Mouse (Mus musculus): ENCODE results near the gene 1700017B05Rik. TPM values are rescaled to one million over a fixed set of nuclear protein-coding genes. Genes with fewer than 3 reads are reported as not detected.
A peak's percentile ranks its signal among the peaks of the same experiment; 100 is the strongest.

The 1700017B05Rik gene
- polyA plus RNA-seq, 1 experiment, result 30.3 TPM

DNA sequence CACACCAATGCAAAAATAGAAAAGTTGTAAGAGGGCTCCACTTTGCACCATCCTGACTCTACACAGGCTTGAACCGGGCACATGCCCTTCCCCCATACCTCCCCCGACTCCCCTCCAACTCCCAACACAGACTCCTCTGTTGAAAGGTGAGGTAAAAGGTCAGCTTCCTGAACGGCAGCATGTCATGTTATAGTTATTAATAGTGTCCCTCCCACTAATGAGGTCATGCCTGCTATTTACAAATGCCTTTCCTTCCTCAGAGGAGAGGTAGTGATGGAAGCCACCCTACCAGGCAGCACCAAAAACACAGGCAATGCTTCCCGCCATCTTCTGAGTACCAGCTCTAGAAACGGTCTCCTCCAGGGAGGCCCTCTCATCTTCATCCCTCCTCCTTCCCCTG, 2.7 kb upstream of the 1700017B05Rik start:
- Histone ChIP-seq H3K4me3 (no peak overlapping the region), H3K4me2 (ENCODE audit: low read depth) (no peak overlapping the region), H3ac (ENCODE audit: control insufficient read depth, insufficient read length) (no peak overlapping the region), H3K27me3 (ENCODE audit: control insufficient read depth, insufficient read depth, insufficient read length) (no peaks in the 10 kb centered on the region), H3K79me2 (ENCODE audit: control insufficient read depth, insufficient read depth) (peaks cover 28% of the 10 kb centered on the region), H3K36me3 (ENCODE audit: control insufficient read depth, insufficient read depth) (no peaks in the 10 kb centered on the region)
- TF ChIP-seq POLR2AphosphoS2 (IDR thresholded peaks at IDR 0.05; ENCODE audit: insufficient read length, low read depth) (no peak), TCF3 (IDR thresholded peaks at IDR 0.05; ENCODE audit: insufficient read length, low read depth) (no peak), MAX (IDR thresholded peaks at IDR 0.05; ENCODE audit: low read depth) (no peak), TCF12 (IDR thresholded peaks at IDR 0.05; ENCODE audit: insufficient read depth, poor library complexity, severe bottlenecking) (no peak), MYOG (IDR thresholded peaks at IDR 0.05; ENCODE audit: control insufficient read depth in 1 of 3, insufficient read depth in 1 of 3, insufficient read length in 2 of 3, low read depth in 2 of 3) (no peak), POLR2A (IDR thresholded peaks at IDR 0.05; ENCODE audit: insufficient read length, low read depth) (no peak), USF1 (IDR thresholded peaks at IDR 0.05; ENCODE audit: low read depth) (no peak), MYOD1 (IDR thresholded peaks at IDR 0.05; ENCODE audit: control insufficient read depth in 1 of 3, insufficient read length in 2 of 3, low read depth in 2 of 3) (no peak), SRF (IDR thresholded peaks at IDR 0.05; ENCODE audit: control insufficient read depth, insufficient read length, low read depth) (no peak), REST (IDR thresholded peaks at IDR 0.05; ENCODE audit: insufficient read depth, insufficient read length) (no peak)

DNA sequence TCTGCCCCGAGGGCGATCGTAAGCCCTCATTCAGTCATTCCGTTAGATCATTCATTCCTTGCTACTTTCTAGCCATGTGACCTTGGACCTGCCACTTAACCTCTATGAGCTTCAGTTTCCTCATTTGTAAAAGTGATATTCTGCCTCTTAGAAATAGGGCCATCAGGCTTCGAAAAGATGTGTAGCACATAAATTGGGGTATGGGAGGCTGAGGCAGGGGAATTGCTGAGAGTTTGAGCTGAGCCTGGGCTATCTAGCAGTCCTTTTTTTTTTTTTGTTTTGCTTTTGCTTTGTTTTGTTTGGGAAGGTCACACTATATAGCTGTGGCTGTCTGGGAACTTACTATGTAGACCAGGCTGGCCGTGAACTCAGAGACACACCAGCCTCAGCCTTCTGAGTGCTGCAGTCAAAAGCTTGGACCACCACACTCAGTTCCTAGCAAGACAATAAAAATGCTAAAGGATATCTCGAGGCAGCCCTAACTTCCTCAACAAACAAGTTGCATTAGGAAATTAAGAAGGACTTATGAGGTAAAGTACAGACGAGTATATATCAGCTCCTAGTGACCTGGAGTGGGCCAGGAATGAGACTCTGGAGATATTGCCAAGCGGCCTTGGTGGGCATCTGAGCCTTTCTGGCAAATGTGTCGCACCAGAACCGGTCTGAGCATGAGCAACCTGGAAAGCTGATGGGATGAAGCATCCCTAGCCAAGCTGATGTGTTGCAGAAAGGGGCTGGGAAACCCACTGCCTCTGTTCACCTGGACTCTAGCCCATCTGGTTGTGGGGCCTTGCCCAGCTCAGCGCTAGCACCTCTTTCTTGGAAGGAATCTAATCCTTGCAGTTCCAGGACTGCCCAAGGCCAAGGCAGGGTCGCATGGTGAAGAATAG, 628 bp upstream of the 1700017B05Rik start:
- Histone ChIP-seq H3K27me3 (ENCODE audit: control insufficient read depth, insufficient read depth, insufficient read length) (no peaks in the 10 kb centered on the region), H3ac (ENCODE audit: control insufficient read depth, insufficient read length) (peak overlapping the region; percentile 78), H3K4me2 (ENCODE audit: low read depth) (peak overlapping the region; percentile 91), H3K4me3 (peak overlapping the region; percentile 84), H3K36me3 (ENCODE audit: control insufficient read depth, insufficient read depth) (no peaks in the 10 kb centered on the region), H3K79me2 (ENCODE audit: control insufficient read depth, insufficient read depth) (peaks cover 48% of the 10 kb centered on the region)
- no peak for TF ChIP-seq TCF3 (IDR thresholded peaks at IDR 0.05; ENCODE audit: insufficient read length, low read depth)
- no peak for TF ChIP-seq POLR2AphosphoS2 (IDR thresholded peaks at IDR 0.05; ENCODE audit: insufficient read length, low read depth)
- TF ChIP-seq POLR2A (IDR thresholded peaks at IDR 0.05; ENCODE audit: insufficient read length, low read depth), result no peak
- TF ChIP-seq CEBPB (IDR thresholded peaks at IDR 0.05; ENCODE audit: insufficient read depth, poor library complexity, severe bottlenecking), result no peak
- no peak for TF ChIP-seq SRF (IDR thresholded peaks at IDR 0.05; ENCODE audit: control insufficient read depth, insufficient read length, low read depth)
- no peak for TF ChIP-seq MAX (IDR thresholded peaks at IDR 0.05; ENCODE audit: low read depth)
- TF ChIP-seq USF1 (IDR thresholded peaks at IDR 0.05; ENCODE audit: low read depth), result peak; percentile 49
- no peak for TF ChIP-seq MYOG (IDR thresholded peaks at IDR 0.05; ENCODE audit: control insufficient read depth in 1 of 3, insufficient read depth in 1 of 3, insufficient read length in 2 of 3, low read depth in 2 of 3)
- TF ChIP-seq REST (IDR thresholded peaks at IDR 0.05; ENCODE audit: insufficient read depth, insufficient read length), result no peak

DNA sequence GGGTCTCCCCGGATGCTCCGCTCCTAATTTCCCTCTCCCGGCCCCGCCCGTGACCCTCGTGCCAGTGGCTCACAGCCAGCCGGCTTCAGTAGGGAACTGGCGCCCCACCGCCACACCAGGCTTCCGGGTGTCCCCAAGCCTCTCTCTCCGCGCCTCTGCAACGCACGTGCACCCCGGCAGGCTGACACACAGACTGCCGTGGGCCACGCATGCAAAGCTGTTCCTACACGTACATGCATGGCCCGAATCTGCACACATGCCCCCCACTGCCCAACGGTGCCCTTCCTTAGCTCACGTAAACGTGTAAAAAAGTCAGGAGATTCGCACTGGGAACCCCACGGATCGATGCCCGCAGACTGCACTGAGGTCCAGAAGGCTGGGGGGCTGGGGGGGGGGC, 898 bp downstream of the 1700017B05Rik start:
- Histone ChIP-seq H3K4me2 (ENCODE audit: low read depth) (peak overlapping the region; percentile 77), H3K36me3 (ENCODE audit: control insufficient read depth, insufficient read depth) (no peaks in the 10 kb centered on the region), H3K27me3 (ENCODE audit: control insufficient read depth, insufficient read depth, insufficient read length) (no peaks in the 10 kb centered on the region), H3ac (ENCODE audit: control insufficient read depth, insufficient read length) (peak overlapping the region; percentile 78), H3K79me2 (ENCODE audit: control insufficient read depth, insufficient read depth) (peaks cover 60% of the 10 kb centered on the region), H3K4me3 (peak overlapping the region; percentile 84)
- TF ChIP-seq E2F4 (IDR thresholded peaks at IDR 0.05; ENCODE audit: insufficient read depth), result no peak
- TF ChIP-seq POLR2A (IDR thresholded peaks at IDR 0.05; ENCODE audit: insufficient read length, low read depth), result peak; percentile 28
- TF ChIP-seq POLR2AphosphoS2 (IDR thresholded peaks at IDR 0.05; ENCODE audit: insufficient read length, low read depth), result peak; percentile 40

GRCm38 (mm10) chr9:57260940-57261339, 1.5 kb downstream of the 1700017B05Rik start:
- H3K36me3 ChIP-seq (ENCODE audit: control insufficient read depth, insufficient read depth), result peaks cover under 1% of the 10 kb centered on the region
- H3K4me2 ChIP-seq (ENCODE audit: low read depth), result peak overlapping the region; percentile 77
- peak overlapping the region; percentile 78 for H3ac ChIP-seq (ENCODE audit: control insufficient read depth, insufficient read length)
- peaks cover 66% of the 10 kb centered on the region for H3K79me2 ChIP-seq (ENCODE audit: control insufficient read depth, insufficient read depth)
- H3K4me3 ChIP-seq, result peak overlapping the region; percentile 84
- no peaks in the 10 kb centered on the region for H3K27me3 ChIP-seq (ENCODE audit: control insufficient read depth, insufficient read depth, insufficient read length)
- TF ChIP-seq E2F4 (IDR thresholded peaks at IDR 0.05; ENCODE audit: insufficient read depth) (no peak), USF1 (IDR thresholded peaks at IDR 0.05; ENCODE audit: low read depth) (no peak), CEBPB (IDR thresholded peaks at IDR 0.05; ENCODE audit: insufficient read depth, poor library complexity, severe bottlenecking) (no peak), MYOG (IDR thresholded peaks at IDR 0.05; ENCODE audit: control insufficient read depth in 1 of 3, insufficient read depth in 1 of 3, insufficient read length in 2 of 3, low read depth in 2 of 3) (no peak), MYOD1 (IDR thresholded peaks at IDR 0.05; ENCODE audit: control insufficient read depth in 1 of 3, insufficient read length in 2 of 3, low read depth in 2 of 3) (no peak), POLR2A (IDR thresholded peaks at IDR 0.05; ENCODE audit: insufficient read length, low read depth) (no peak), TCF3 (IDR thresholded peaks at IDR 0.05; ENCODE audit: insufficient read length, low read depth) (no peak), REST (IDR thresholded peaks at IDR 0.05; ENCODE audit: insufficient read depth, insufficient read length) (no peak), MAX (IDR thresholded peaks at IDR 0.05; ENCODE audit: low read depth) (no peak), TCF12 (IDR thresholded peaks at IDR 0.05; ENCODE audit: insufficient read depth, poor library complexity, severe bottlenecking) (no peak)

DNA sequence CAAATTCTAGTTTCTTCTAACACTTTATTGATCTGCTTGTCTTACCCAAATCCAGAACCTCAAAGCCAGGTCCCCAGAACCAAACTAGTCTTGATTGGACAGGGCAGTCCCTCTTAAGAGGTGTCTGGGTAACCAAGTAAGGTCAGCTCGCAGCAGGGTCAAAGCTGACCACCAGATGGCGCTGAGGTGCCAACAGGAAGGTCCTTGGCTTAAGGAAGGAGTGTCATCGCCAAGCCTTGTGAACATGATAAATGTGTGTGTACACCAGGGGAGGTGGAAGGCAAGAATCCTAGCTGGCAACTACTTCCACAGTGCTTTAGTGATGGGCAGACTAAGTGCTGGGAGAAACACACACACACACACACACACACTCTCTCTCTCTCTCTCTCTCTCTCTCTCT, 2.7 kb downstream of the 1700017B05Rik start:
- Histone ChIP-seq H3K79me2 (ENCODE audit: control insufficient read depth, insufficient read depth) (peaks cover 72% of the 10 kb centered on the region), H3K36me3 (ENCODE audit: control insufficient read depth, insufficient read depth) (peaks cover 5% of the 10 kb centered on the region), H3K4me2 (ENCODE audit: low read depth) (peak overlapping the region; percentile 77), H3ac (ENCODE audit: control insufficient read depth, insufficient read length) (no peak overlapping the region), H3K27me3 (ENCODE audit: control insufficient read depth, insufficient read depth, insufficient read length) (no peaks in the 10 kb centered on the region), H3K4me3 (no peak overlapping the region)
- TF ChIP-seq POLR2AphosphoS2 (IDR thresholded peaks at IDR 0.05; ENCODE audit: insufficient read length, low read depth) (peak; percentile 53), MAX (IDR thresholded peaks at IDR 0.05; ENCODE audit: low read depth) (no peak)
